Mouse (Mus musculus) ES-Bruce4 (cell line): ENCODE data around the gene Srprb. TPM values are rescaled to one million over a fixed set of nuclear protein-coding genes. Genes with fewer than 3 reads are reported as not detected.
A peak's percentile ranks its signal among the peaks of the same experiment; 100 is the strongest.

ENCODE experiments used
- H3K27ac ChIP-seq: 2 replicates; pipeline ENCODE4 v1.5.1; 2012; ENCODE audit warnings: low read length, inconsistent platforms; ENCODE audit not compliant: insufficient read depth
- H3K27me3 ChIP-seq: 2 replicates; pipeline ENCODE4 v1.6.1; 2012; ENCODE audit warnings: mild to moderate bottlenecking, low read length, inconsistent platforms; ENCODE audit not compliant: control insufficient read depth, poor library complexity, insufficient read depth, severe bottlenecking
- H3K36me3 ChIP-seq: 2 replicates; pipeline ENCODE4 v1.6.1; 2012; ENCODE audit warnings: inconsistent platforms, mild to moderate bottlenecking, low read length, moderate library complexity; ENCODE audit not compliant: control insufficient read depth, poor library complexity, insufficient read depth, severe bottlenecking
- H3K4me1 ChIP-seq: one replicate; pipeline ENCODE4 v1.8.1; 2011; ENCODE audit warnings: low read length; ENCODE audit not compliant: control insufficient read depth, insufficient read depth
- H3K4me3 ChIP-seq: 2 replicates; pipeline ENCODE4 v1.5.1; 2011; ENCODE audit warnings: low read depth, mild to moderate bottlenecking, low read length
- H3K9ac ChIP-seq: 2 replicates; pipeline ENCODE4 v1.6.1; 2012; ENCODE audit warnings: low read depth, mild to moderate bottlenecking, inconsistent platforms; ENCODE audit not compliant: poor library complexity, severe bottlenecking
- H3K9me3 ChIP-seq: replicated peaks from 2 replicates; pipeline ENCODE4 v1.6.1; 2012; ENCODE audit warnings: mild to moderate bottlenecking, low read length, inconsistent platforms; ENCODE audit not compliant: control insufficient read depth, poor library complexity, insufficient read depth, severe bottlenecking
- CTCF ChIP-seq: IDR thresholded peaks from one replicate; pipeline ENCODE4 v1.8.1; 2011; ENCODE audit warnings: low read depth, low read length
- EP300 ChIP-seq: IDR thresholded peaks from 2 replicates; pipeline ENCODE4 v1.6.1; 2011; ENCODE audit warnings: low read depth, low read length; ENCODE audit not compliant: insufficient read depth
- POLR2A ChIP-seq: IDR thresholded peaks from one replicate; pipeline ENCODE4 v1.8.1; 2011; ENCODE audit warnings: low read length; ENCODE audit not compliant: insufficient read depth
- polyA plus RNA-seq: library from polyadenylated mRNA; stranded (reverse); fragments of >200 nt; gene quantifications from 2 replicates; pipeline ENCODE4 v1.2.4, GENCODE M21; 2011; ENCODE audit warnings: low read depth; ENCODE audit not compliant: missing spikeins, insufficient read depth, insufficient read length

The Srprb gene
- 26.4 and 26.8 TPM in 2 replicates for polyA plus RNA-seq

GRCm38 (mm10) chr9:103201561-103202260 is at the start of gene Srprb:
Gene Srprb (minus strand): TSS chr9:103202137.
- TF ChIP-seq EP300: no peak
- no peaks in the 10 kb centered on the region; the same call in 1 of the 2 replicates for H3K9me3 ChIP-seq

GRCm38 (mm10) chr9:103248618-103249017 is 46.7 kb upstream of the Srprb start:
- no peaks in the 10 kb centered on the region for H3K4me1 ChIP-seq
- no peaks in the 10 kb centered on the region for H3K27me3 ChIP-seq
- H3K36me3 ChIP-seq: no peaks in the 10 kb centered on the region
- no peak overlapping the region for H3K27ac ChIP-seq
- no peak overlapping the region for H3K9ac ChIP-seq
- H3K9me3 ChIP-seq: no peaks in the 10 kb centered on the region
- TF ChIP-seq EP300: no peak
- no peak for TF ChIP-seq CTCF
- TF ChIP-seq POLR2A: no peak
- no peak overlapping the region for H3K4me3 ChIP-seq

More at GRCm38 (mm10) chr9:103201561-103202260, at the start of gene Srprb:
- Histone ChIP-seq H3K4me1 (no peaks in the 10 kb centered on the region), H3K27me3 (no peaks in the 10 kb centered on the region), H3K4me3 (peak within 1 kb of the TSS; percentile 87), H3K36me3 (peaks cover 15% of the 10 kb centered on the region), H3K9ac (peak within 1 kb of the TSS; percentile 69), H3K27ac (no peak within 1 kb of the TSS)

- H3K27me3 ChIP-seq: no peaks in the 10 kb centered on the region
- H3K4me3 ChIP-seq: no peak overlapping the region
- TF ChIP-seq EP300 (no peak), CTCF (peak; percentile 8)
- H3K27ac ChIP-seq: no peak overlapping the region
- H3K9ac ChIP-seq: no peak overlapping the region
- H3K9me3 ChIP-seq: no peaks in the 10 kb centered on the region
- H3K36me3 ChIP-seq: no peaks in the 10 kb centered on the region
- H3K4me1 ChIP-seq: no peaks in the 10 kb centered on the region
Measured at GRCm38 (mm10) chr9:103246526-103247168, 44.7 kb upstream of the Srprb start.

- Histone ChIP-seq H3K4me3 (no peak overlapping the region), H3K9me3 (no peaks in the 10 kb centered on the region), H3K36me3 (no peaks in the 10 kb centered on the region), H3K4me1 (no peaks in the 10 kb centered on the region), H3K27ac (no peak overlapping the region), H3K9ac (no peak overlapping the region), H3K27me3 (no peaks in the 10 kb centered on the region)
- TF ChIP-seq EP300 (no peak), CTCF (no peak), POLR2A (no peak)
Measured at GRCm38 (mm10) chr9:103243640-103244039, 41.7 kb upstream of the Srprb start.

- TF ChIP-seq EP300 (no peak), CTCF (no peak), POLR2A (no peak)
- H3K9ac ChIP-seq: no peak overlapping the region
Measured at GRCm38 (mm10) chr9:103241206-103241605, 39.3 kb upstream of the Srprb start.

GRCm38 (mm10) chr9:103239471-103239870 is 37.5 kb upstream of the Srprb start:
- Histone ChIP-seq H3K27me3 (no peaks in the 10 kb centered on the region), H3K36me3 (no peaks in the 10 kb centered on the region), H3K27ac (no peak overlapping the region), H3K4me1 (no peaks in the 10 kb centered on the region), H3K9ac (no peak overlapping the region), H3K9me3 (no peaks in the 10 kb centered on the region; the same call in 1 of the 2 replicates), H3K4me3 (no peak overlapping the region)
- no peak for TF ChIP-seq POLR2A
- TF ChIP-seq EP300: no peak
- TF ChIP-seq CTCF: no peak

More at GRCm38 (mm10) chr9:103241206-103241605, 39.3 kb upstream of the Srprb start:
- H3K27ac ChIP-seq: no peak overlapping the region
- H3K9me3 ChIP-seq: no peaks in the 10 kb centered on the region; the same call in 1 of the 2 replicates
- no peak overlapping the region for H3K4me3 ChIP-seq
- no peaks in the 10 kb centered on the region for H3K36me3 ChIP-seq
- H3K4me1 ChIP-seq: no peaks in the 10 kb centered on the region
- H3K27me3 ChIP-seq: no peaks in the 10 kb centered on the region
